Mouse (Mus musculus) embryo, embryonic 10.5 days (tissue): ENCODE measurements at regions not wholly inside any gene's neighbourhood (a gene's known extent, or its start where the extent isn't known, plus 50 kb on each side); places are given as distances from the start of the nearest gene placed in this dataset.
"Not testable (repeated sequence)": the region's sequence is repeated elsewhere in the genome, so short reads cannot be mapped to it uniquely, and the experiment has no call there.

Experiments used
- DNase-seq: peaks from one replicate; pipeline ENCODE4 v3.0.0-alpha.2; 2015; ENCODE audit warnings: low spot score

GRCm38 (mm10) chr3:18295921-18296320, 347.7 kb downstream of the Cypt12 start:
- DNase-seq, result no peak

GRCm38 (mm10) chr3:18298699-18299098, 350.5 kb downstream of the Cypt12 start:
- no peak for DNase-seq

- no peak for DNase-seq
These were observed 351.3 kb downstream of the Cypt12 start for GRCm38 (mm10) chr3:18299502-18299901.

GRCm38 (mm10) chr3:18319433-18319832, 371.2 kb downstream of the Cypt12 start:
- no peak for DNase-seq

DNA sequence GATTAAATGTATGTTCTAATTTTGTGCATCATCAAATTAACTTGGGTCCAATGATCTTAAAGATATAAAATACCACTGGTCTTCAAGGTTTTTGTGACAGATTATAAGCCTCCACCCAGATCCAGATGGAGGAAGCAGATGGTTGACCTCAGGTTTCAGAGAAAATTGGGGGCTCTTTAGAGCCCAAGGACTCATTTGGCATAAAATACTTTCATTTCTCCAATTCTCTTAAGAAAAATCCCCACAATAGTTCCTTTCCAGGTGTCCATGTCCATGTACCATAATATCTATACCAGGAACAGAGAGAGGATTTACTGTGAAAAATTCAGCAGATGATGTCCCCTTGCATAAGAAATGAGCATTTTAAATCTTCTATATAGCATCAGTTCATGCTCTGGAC, 385.0 kb downstream of the Cypt12 start:
- DNase-seq, result no peak

- no peak for DNase-seq
These were observed 391.0 kb downstream of the Cypt12 start for GRCm38 (mm10) chr3:18339189-18339588.

GRCm38 (mm10) chr3:18341757-18342156, 393.5 kb downstream of the Cypt12 start:
- no peak for DNase-seq

DNA sequence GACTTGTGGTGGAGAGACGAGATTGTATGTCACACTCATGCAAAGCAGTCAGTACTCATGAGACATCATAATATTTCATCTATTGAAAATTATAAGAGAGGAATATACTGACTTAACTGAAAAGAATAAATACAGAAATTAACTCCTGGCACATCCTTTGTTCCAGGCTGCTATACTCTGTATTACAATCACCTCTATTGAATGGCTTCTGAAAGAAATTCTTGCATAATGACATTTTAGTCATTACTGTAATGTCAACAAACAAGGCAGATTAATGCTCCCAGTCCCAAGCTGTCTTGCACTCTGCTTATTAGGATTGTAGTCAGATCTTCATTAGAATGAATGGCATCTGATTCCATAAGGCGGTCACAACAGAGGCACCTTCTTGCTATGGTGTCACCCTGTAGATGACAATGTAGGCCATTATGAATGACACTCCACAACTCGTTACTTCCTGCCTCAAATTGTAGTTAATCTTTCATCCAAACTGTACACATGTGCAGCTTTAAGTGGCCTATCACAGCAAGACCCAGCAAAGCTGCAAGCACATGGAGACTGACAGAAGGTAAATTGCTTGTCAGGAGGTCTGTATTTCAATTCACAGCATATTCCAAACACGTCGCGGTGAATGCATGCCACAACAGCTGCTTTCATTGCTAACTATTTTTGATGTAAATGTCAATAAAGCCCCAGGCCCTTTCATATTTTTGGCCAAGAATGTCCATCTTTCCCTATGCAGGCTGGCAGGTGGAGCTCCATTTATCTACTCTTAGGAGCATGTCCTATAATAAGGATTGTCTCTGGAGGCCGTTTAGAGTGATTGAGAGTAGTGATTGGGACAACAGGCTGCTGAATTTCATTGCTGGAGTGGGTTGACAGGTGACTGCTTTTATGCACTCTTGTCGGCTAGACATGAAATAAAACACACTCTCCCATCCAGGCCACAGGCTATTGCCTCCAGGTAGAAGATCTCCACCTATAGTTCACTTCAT, 430.1 kb downstream of the Cypt12 start:
- DNase-seq, result no peak

DNA sequence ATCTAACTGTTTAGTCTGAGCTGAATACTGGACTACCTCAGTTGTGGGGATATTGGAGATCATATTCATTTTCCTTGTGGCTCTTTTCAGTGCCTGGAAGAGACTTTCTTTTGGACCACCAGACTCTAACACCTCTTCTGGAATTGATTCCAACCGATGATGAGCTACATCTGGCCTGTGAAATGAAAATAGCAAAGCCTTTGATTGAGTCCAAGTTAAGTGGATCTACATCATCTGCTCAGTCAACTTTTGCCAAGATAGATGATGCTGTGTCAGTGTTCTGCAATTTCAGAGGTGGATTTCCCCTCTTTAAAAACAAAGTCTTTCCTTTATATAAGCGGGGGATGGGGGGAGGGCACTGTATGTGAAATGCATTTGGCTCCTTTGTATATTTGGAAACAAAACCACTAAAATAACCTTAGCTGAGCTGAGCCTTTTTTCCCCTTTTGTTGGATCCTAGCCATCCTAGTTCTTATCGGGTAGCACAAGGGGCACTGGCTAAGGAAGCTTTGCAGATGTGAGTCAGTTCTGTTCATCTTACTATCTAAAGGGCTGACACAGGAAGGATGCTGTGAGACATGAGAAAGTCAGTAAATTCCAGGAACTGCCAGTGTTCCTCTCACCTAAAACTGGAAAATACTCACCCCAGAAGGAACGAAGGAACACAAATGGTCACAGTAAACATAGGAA, 473.8 kb downstream of the Cypt12 start:
- no peak for DNase-seq

DNA sequence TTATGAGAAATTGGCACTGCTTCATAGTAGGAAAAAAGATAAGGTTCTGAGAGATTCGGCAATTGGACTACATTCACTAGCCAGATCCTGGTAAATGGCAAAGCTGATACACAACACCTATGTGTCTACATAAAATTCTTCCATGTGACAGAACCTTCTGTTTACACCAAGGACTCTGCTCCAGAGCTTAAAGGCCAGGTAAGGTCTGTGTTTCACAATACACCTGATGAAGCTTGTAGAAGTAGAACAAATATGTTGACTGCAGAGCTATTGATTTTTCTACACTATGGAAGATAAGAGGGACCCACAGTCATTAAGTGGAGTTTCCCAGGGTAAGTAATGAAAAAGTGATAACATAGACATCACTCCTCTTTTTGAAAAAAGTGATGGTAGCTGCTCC, 480.7 kb downstream of the Cypt12 start:
- DNase-seq, result no peak

DNA sequence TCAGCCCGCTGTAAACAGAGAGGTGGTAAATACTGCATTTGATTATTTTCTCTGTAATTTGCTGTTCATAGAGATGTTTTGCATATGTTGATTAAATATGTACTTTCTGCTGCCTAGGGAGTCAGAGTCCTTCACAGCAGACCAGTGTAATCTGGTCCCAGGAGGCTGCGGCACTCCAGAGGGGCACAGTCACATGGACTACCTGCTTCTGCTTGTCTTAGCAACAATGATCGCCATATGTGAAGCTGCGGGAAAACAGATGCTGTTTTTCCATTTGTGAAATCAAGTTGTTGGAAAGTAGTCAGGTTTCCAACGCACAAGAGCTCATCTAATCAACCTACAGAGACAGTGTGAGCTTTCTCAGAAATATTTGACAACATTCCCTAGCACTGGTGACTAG, 490.6 kb downstream of the Cypt12 start:
- no peak for DNase-seq

- DNase-seq, result no peak
These were observed 504.2 kb downstream of the Cypt12 start for GRCm38 (mm10) chr3:18452197-18452933.

GRCm38 (mm10) chr3:18453220-18453985, 505.2 kb downstream of the Cypt12 start:
- DNase-seq, result no peak

GRCm38 (mm10) chr3:18453986-18454291, 505.7 kb downstream of the Cypt12 start:
- no peak for DNase-seq

DNA sequence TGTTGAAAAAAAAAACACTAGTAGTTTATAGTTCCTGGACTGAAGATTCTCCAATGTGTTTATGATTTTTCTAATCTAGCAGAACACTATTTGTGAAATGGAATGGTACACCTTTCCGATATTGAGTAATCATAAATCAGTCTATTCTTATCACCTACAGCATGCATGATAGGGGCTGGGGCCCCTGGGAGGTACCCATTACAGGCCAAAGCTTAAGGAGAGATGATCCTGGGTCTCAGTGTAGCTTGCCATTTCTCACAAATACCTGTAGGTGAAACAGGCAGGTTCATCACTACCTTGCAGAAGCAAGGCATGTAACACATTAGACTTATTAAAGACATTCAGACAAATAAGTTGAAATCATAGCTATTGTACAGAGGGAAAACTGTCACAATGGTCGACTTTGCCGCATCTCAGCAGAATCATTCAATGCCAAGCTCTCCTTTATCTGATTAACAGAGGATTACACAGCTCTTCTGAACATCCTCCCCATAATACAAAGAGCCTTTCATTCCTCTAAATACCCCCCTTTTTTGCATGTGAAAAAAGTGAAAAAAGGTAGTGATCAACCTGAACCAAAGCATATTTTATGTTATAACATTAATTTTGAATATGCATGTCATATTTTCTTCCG, 506.5 kb downstream of the Cypt12 start:
- DNase-seq, result not testable (repeated sequence)

DNA sequence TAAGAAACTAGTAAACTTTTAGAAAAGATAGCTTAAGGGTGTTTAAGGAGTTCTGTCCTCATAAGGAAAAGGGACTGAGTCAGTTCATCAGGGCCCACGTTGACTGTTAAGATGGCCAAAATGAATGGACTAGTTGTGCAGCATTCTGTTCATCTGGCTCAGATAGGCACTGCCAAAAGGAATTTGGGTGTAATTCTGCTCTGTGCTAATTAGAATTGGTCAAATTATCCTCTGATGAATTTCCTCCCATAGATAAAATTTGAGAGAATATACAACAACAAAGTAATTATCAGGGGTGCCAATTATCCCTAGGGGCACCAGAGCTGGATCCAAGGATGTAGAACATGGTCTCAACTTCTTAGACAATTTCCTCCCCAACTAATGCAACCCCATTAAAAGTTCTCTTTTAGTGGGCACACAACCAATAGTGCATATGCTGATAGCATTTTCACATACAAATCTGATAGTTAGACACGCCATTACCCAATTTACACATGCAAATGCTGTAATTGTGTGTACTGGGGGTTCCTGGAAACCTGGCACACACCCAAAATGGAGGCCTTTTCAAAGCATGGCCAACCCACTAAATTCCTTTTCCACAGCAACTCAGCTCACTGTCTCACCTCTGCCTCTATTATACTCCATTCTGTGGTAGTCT, 508.0 kb downstream of the Cypt12 start:
- no peak for DNase-seq

DNA sequence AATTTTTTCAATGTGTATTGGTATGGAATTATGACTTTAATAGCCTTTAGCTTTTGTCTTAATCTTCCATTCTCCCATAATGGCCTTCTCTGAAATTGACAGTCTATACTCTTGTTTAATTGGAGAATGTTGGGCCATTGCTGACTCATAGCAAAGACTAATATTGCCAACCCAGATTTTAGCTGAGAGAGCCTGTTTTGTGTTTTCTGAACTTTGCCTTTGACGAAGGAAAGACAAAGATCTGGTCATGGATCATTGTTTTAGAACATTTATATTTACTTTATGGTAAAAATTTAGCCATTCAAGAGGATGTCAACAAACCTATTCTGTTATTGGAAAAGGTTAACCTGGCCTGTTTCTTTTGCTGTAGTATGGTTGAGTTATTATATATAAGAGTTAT, 512.1 kb downstream of the Cypt12 start:
- DNase-seq, result no peak

DNA sequence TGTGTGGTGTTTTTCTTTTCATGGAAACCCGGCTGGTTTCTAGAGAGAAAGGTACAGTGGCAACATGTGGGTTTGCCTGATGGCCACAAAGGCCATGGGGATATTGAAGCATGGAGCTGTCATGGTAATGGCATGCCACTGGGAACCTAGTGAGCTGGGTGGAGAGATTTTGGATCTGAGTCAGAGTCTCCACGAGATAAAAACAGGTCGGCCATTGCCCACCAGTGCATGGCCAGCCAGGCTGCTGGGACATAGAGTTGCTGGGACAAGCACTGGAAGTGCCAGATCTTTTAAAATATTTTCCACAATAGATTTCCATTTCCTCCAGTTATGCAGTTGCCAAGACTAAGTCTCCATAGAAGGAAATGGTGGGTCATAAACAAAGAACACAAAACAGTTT, 523.6 kb downstream of the Cypt12 start:
- DNase-seq, result no peak

GRCm38 (mm10) chr3:18479557-18479956, 531.3 kb downstream of the Cypt12 start:
- DNase-seq, result no peak

DNA sequence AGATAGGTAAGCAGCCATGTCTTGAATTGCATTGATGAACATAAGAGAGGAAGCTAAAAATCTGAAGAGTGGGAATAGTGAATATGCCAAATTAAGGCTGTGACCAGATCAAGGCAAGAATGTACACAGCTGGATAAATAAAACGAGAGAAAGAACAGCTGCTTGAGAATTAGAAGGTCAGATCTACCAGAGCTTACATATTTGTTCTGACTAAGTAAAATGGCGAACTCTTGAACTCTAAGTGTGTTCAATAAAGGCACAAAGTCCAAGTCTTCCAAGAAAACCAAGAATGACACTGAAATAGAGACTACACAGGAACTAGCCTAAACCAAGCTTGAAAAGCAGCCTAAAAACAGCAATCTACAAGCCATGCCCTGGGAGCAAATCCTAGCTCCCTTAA, 533.8 kb downstream of the Cypt12 start:
- DNase-seq, result no peak

- DNase-seq, result no peak
These were observed 540.7 kb downstream of the Cypt12 start for GRCm38 (mm10) chr3:18488886-18489285.
